Mouse (Mus musculus) liver, adult 2 months (tissue): ENCODE measurements around the gene Gstp3.

Experiments used
- CTCF ChIP-seq: fragments of 200-500 bp; IDR thresholded peaks from 2 replicates; pipeline ENCODE4 v1.5.1; 2011; ENCODE audit warnings: low read depth, low read length, control low read depth
- POLR2A ChIP-seq: fragments of 200-500 bp; IDR thresholded peaks from 2 replicates; pipeline ENCODE4 v1.6.1; 2011; ENCODE audit warnings: low read length, control low read depth; ENCODE audit not compliant: insufficient read depth; ENCODE audit errors: extremely low read depth

DNA sequence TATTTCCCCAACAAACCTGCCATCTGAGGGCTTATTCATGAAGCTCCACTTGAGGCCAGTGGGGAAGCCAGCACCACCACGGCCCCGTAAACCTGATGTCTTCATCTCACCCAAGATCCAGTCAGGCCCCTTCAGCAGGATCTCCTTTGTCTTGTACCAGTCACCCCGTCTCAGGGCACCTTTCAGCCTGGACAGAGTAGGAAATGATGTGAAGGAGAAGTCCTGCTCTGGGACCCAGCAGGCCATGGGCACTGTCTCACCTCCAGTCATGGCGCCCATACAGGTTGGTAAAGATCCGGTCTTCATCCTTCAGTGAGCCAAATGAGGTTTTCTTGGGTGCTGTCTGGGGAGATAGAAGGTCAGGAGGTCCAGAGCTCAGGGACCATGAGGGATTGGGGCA is 48.3 kb downstream of the Gstp3 start:
- TF ChIP-seq CTCF (no peak), POLR2A (no peak)
